Mouse (Mus musculus): ENCODE data around the gene Dmkn. TPM values are rescaled to one million over a fixed set of nuclear protein-coding genes. Genes with fewer than 3 reads are reported as not detected.
A peak's percentile ranks its signal among the peaks of the same experiment; 100 is the strongest.

The Dmkn gene
- total and polyA plus RNA-seq, 2 experiments from 2014 or later, result 4.5 to 7.9 TPM

- peak; percentile 11; the same call in 1 of the 2 replicates for TF ChIP-seq CTCF (IDR thresholded peaks at IDR 0.05)
- H3K4me1 ChIP-seq (ENCODE audit: insufficient read depth, low read length), result no peaks in the 10 kb centered on the region
- H3K4me2 ChIP-seq (ENCODE audit: low read depth, low read length, poor library complexity, severe bottlenecking), result no peak overlapping the region
- peaks cover 3% of the 10 kb centered on the region; the same call in 1 of the 2 replicates for H3K36me3 ChIP-seq (ENCODE audit: insufficient read depth, low read length)
- no peak overlapping the region for H3K4me3 ChIP-seq (ENCODE audit: low read depth, low read length)
- no peaks in the 10 kb centered on the region for H3K9me3 ChIP-seq (ENCODE audit: low read length)
- no peak overlapping the region for H3K9ac ChIP-seq (replicated peaks; ENCODE audit: low read length, poor library complexity, severe bottlenecking)
- DNase-seq (ENCODE audit: low spot score), result no peak
- WGBS, result 62% methylated on average over 4 of the region's 4 CpGs
- no peaks in the 10 kb centered on the region for H3K27me3 ChIP-seq (ENCODE audit: insufficient read depth, low read length)
- H3K27ac ChIP-seq (ENCODE audit: low read depth, low read length), result no peak overlapping the region
- ATAC-seq (ENCODE audit: low FRiP score), result no peak
Observed at GRCm38 (mm10) chr7:30744022-30744598, 19.4 kb upstream of the Dmkn start.

- Histone ChIP-seq H3K9ac (replicated peaks; ENCODE audit: low read length, poor library complexity, severe bottlenecking) (no peak overlapping the region), H3K36me3 (ENCODE audit: insufficient read depth, low read length) (no peaks in the 10 kb centered on the region; the same call in 1 of the 2 replicates), H3K4me3 (ENCODE audit: low read depth, low read length) (no peak overlapping the region), H3K27me3 (ENCODE audit: insufficient read depth, low read length) (no peaks in the 10 kb centered on the region), H3K27ac (ENCODE audit: low read depth, low read length) (no peak overlapping the region), H3K9me3 (ENCODE audit: low read length) (no peaks in the 10 kb centered on the region), H3K4me2 (ENCODE audit: low read depth, low read length, poor library complexity, severe bottlenecking) (no peak overlapping the region), H3K4me1 (ENCODE audit: insufficient read depth, low read length) (no peaks in the 10 kb centered on the region)
- peak; percentile 27; the same call in 1 of the 2 replicates for TF ChIP-seq CTCF (IDR thresholded peaks at IDR 0.05)
- 93% methylated on average over 7 of the region's 7 CpGs for WGBS
- DNase-seq (ENCODE audit: low spot score) (no peak), ATAC-seq (ENCODE audit: low FRiP score) (no peak)
Observed at GRCm38 (mm10) chr7:30747525-30748204, 15.9 kb upstream of the Dmkn start.

GRCm38 (mm10) chr7:30749824-30750606, 13.5 kb upstream of the Dmkn start:
- no peak for ATAC-seq (ENCODE audit: low FRiP score)
- Histone ChIP-seq H3K9ac (replicated peaks; ENCODE audit: low read length, poor library complexity, severe bottlenecking) (no peak overlapping the region), H3K4me2 (ENCODE audit: low read depth, low read length, poor library complexity, severe bottlenecking) (no peak overlapping the region), H3K27me3 (ENCODE audit: insufficient read depth, low read length) (no peaks in the 10 kb centered on the region), H3K36me3 (ENCODE audit: insufficient read depth, low read length) (peaks cover 5% of the 10 kb centered on the region), H3K9me3 (ENCODE audit: low read length) (0 out of 2 replicates have a peak, but pooled peaks cover 5% of the 10 kb centered on the region), H3K4me1 (ENCODE audit: insufficient read depth, low read length) (no peaks in the 10 kb centered on the region), H3K4me3 (ENCODE audit: low read depth, low read length) (no peak overlapping the region), H3K27ac (ENCODE audit: low read depth, low read length) (no peak overlapping the region)
- no peak for DNase-seq (ENCODE audit: low spot score)
- TF ChIP-seq CTCF (IDR thresholded peaks at IDR 0.05), result no peak
- 86% methylated on average over 13 of the region's 13 CpGs for WGBS

- Histone ChIP-seq H3K4me2 (ENCODE audit: low read depth, low read length, poor library complexity, severe bottlenecking) (no peak within 1 kb of the TSS), H3K4me3 (ENCODE audit: low read depth, low read length) (no peak within 1 kb of the TSS), H3K9me3 (ENCODE audit: low read length) (0 out of 2 replicates have a peak, but pooled peaks cover 7% of the 10 kb centered on the region), H3K36me3 (ENCODE audit: insufficient read depth, low read length) (peaks cover 11% of the 10 kb centered on the region), H3K4me1 (ENCODE audit: insufficient read depth, low read length) (no peaks in the 10 kb centered on the region), H3K9ac (replicated peaks; ENCODE audit: low read length, poor library complexity, severe bottlenecking) (no peak within 1 kb of the TSS), H3K27ac (ENCODE audit: low read depth, low read length) (no peak within 1 kb of the TSS), H3K27me3 (ENCODE audit: insufficient read depth, low read length) (no peaks in the 10 kb centered on the region)
- WGBS, result 75% methylated on average over 5 of the region's 5 CpGs
- ATAC-seq (ENCODE audit: low FRiP score), result no peak
- TF ChIP-seq CTCF (IDR thresholded peaks at IDR 0.05), result no peak
- no peak for DNase-seq (ENCODE audit: low spot score)
Observed at GRCm38 (mm10) chr7:30751086-30751669, 12.4 kb upstream of the Dmkn start, which contains the start of gene Sbsn. Gene Sbsn (plus strand): TSS chr7:30751471.

GRCm38 (mm10) chr7:30757001-30757400, 6.6 kb upstream of the Dmkn start:
- no peak for DNase-seq (ENCODE audit: low spot score)
- no peak overlapping the region for H3K4me3 ChIP-seq (ENCODE audit: low read depth, low read length)
- 66% methylated on average over 3 of the region's 3 CpGs for WGBS

More at GRCm38 (mm10) chr7:30757001-30757400, 6.6 kb upstream of the Dmkn start:
- Histone ChIP-seq H3K4me1 (ENCODE audit: insufficient read depth, low read length) (no peaks in the 10 kb centered on the region), H3K27me3 (ENCODE audit: insufficient read depth, low read length) (no peaks in the 10 kb centered on the region), H3K9me3 (ENCODE audit: low read length) (0 out of 2 replicates have a peak, but pooled peaks cover 7% of the 10 kb centered on the region), H3K4me2 (ENCODE audit: low read depth, low read length, poor library complexity, severe bottlenecking) (no peak overlapping the region), H3K9ac (replicated peaks; ENCODE audit: low read length, poor library complexity, severe bottlenecking) (no peak overlapping the region), H3K36me3 (ENCODE audit: insufficient read depth, low read length) (peaks cover 11% of the 10 kb centered on the region), H3K27ac (ENCODE audit: low read depth, low read length) (no peak overlapping the region)
- TF ChIP-seq CTCF (IDR thresholded peaks at IDR 0.05), result no peak
- ATAC-seq (ENCODE audit: low FRiP score), result no peak
